Mouse (Mus musculus) thymus, postnatal 14 days (tissue): ENCODE data around the gene Spata13.
A peak's percentile ranks its signal among the peaks of the same experiment; 100 is the strongest.

Source experiments
- DNase-seq: peaks from one replicate; pipeline ENCODE4 v3.0.0; 2021

Gene Spata13

GRCm38 (mm10) chr14:60753801-60754126 is 120.0 kb downstream of the Spata13 start:
- no peak for DNase-seq

DNA sequence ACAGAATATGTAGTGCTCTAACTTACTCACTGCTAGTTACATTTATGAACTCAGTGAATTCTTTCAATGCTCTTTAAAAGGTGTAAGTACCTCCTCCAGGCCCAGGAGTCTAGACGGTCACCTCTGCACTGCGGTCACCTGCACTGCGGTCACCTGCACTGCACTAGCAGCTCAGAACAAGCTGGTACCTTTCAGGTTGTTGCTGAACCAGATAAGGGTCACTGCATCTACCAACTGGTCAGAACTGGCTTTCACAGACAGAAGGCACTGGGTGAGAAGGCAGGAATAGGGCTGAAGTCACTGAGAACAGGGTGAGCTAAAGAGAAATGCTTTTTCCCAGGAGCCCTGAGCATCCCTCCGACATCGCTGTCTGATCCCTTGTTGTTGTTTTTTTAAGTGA is 120.9 kb downstream of the Spata13 start:
- DNase-seq: no peak

DNA sequence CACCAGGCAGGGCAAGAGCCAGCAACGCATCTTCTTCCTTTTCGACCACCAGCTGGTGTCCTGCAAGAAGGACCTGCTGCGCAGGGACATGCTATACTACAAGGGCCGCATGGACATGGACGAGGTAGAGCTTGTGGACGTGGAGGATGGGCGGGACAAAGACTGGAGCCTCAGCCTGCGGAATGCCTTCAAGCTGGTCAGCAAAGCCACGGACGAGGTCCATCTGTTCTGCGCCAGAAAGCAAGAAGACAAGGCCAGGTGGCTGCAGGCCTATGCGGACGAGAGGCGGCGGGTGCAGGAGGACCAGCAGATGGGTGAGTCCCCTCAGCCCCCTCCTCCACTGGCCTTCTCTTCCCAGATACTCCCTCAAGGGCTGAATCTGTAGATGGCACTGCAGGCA is 122.5 kb downstream of the Spata13 start:
- no peak for DNase-seq

DNA sequence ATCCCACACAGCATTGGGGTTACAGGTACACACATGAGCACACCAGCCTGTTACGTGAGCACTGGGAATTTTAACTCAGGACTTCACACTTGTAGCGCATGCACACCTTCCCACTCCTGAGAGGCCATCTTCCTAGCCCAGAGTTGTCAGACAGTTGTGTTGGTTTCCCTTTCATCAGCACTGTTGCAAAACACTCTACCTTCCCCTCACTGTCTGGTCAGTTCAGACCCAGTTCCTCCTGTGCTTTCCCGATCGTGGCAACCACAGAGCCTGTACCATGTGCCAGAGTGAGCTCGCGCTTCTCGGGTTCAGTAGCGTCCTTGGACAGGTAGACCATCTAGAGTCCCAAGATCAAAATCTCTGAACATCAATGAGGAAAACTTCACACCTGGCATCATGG is 123.5 kb downstream of the Spata13 start:
- DNase-seq: no peak

- DNase-seq: no peak
Measured at GRCm38 (mm10) chr14:60757722-60758121, 123.9 kb downstream of the Spata13 start.

DNA sequence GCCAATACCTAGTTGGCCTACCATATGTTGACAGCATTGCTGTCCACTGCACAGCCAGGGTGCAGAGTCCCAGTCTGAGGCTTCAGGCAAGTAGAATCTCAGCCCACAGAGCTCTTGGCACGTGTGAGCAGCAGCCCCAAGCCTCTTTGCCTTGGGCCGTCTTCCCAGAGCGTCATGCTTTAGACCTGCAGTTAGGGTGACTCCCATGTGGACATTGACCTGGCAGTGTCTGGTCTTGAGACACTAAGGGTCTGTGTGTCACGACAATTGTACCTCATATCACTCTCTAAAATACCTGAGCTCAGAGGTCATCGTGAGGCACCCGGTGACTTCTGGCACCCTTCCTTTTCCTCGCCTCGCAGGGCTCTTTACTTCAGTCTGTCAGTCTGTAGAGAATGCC is 125.3 kb downstream of the Spata13 start:
- DNase-seq: no peak

GRCm38 (mm10) chr14:60761801-60762200 is 128.0 kb downstream of the Spata13 start:
- no peak for DNase-seq

- DNase-seq: no peak
Measured at GRCm38 (mm10) chr14:60762754-60763153, 129.0 kb downstream of the Spata13 start.

GRCm38 (mm10) chr14:60763746-60764145 is 129.9 kb downstream of the Spata13 start:
- no peak for DNase-seq

DNA sequence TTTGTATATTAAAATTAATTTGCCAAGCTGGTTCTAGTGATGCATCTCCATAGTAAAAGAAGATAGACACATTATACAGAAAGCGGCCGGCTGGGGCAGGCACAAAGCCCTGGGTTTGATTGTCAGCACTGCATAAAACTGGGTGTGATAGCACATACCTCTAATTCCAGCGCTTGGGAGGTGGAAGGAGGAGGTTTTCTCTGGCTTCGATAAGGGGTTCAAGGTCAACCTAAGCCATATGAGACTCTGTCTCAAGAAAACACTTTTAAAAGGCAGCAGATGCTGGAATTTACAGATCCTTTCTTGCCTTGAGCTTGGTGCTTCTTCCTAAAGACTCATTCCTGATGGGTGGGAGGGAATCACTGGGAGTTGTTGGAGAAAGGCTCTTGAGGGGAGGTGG is 130.7 kb downstream of the Spata13 start:
- no peak for DNase-seq

DNA sequence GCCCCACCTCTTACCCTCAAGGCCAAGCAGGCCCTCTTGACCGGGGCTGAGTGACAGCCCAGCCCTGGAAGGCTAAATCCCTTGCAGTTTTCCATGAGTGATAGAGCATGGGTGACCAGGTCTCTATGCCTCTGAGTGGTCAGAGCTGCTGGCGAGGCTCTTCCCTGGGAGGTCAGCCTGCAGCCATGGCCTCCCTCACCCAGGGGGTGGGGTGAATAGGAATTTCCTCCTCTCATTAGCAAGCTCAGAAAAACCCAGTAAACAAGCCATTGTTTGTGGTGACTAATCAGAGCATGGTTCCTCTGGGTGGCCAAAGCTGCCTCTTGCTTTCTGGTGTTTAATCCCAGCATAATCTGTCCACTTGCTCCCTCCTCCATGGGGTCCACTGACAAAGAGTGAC is 131.2 kb downstream of the Spata13 start:
- DNase-seq: no peak

- DNase-seq: no peak
Measured at GRCm38 (mm10) chr14:60767884-60768283, 134.1 kb downstream of the Spata13 start, which contains the start of gene C1qtnf9. TSS of gene C1qtnf9 (plus strand) at chr14:60768134.

GRCm38 (mm10) chr14:60769340-60769739 is 135.5 kb downstream of the Spata13 start:
- DNase-seq: no peak

- DNase-seq: no peak
Measured at GRCm38 (mm10) chr14:60770594-60770993, 136.8 kb downstream of the Spata13 start.

DNA sequence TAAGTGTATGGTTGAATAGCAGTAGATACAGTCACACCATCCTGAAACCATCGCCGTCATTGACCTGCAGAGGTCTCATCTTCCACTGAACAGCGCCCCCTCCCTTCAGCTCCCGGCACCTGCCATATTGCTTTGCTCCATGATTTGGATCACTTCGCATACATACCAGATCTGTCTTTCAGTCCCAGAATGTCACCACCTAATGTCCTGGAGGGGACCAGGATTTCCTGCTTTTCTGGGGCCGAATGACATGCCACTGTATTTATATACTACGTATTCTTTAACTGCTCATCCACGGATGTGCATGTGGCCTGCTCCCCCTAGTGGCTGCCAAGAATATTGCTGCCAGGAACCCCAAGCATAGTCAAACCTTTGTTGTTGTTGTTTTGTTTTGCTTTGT is 137.3 kb downstream of the Spata13 start:
- peak; percentile 81 for DNase-seq

DNA sequence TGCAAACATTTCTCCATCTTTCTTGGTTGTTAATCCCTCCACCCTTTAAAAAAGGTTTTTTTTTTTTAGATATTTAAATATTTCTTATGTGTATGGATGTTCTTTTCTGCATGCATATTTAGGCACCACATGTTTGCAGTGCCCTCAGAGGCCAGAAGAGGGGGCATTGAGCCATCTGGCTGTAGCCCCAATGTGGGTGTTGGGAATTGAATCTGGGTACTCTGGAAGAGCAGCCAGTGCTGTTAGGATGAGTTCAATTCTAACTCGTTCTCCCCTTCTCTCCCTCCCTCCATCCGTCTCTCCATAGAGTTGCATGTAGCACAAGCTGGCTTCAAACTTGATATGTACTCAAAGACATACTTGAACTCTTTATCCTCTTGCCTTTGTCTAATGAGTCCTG is 139.7 kb downstream of the Spata13 start:
- no peak for DNase-seq

DNA sequence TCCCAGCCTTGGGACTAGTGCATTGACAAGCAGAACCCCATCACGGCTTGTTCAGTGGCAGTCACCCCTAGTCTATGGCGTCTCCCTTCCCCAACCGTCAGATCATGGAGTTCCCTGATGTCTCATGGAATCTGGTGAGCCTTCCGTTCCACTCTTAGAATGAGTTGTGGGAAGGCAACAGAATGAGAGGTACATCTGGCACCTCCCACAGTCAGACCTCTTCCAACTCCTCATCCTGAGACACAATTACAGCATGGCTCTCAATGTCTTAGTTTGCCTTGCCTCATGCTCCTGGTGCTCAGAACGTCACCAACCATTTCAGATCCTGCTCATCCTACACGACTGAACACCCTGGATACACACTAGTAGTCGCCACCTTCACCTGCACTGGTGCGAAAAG is 142.7 kb downstream of the Spata13 start:
- DNase-seq: no peak

- peak; percentile 66 for DNase-seq
Measured at GRCm38 (mm10) chr14:60777485-60777919, 143.7 kb downstream of the Spata13 start.

DNA sequence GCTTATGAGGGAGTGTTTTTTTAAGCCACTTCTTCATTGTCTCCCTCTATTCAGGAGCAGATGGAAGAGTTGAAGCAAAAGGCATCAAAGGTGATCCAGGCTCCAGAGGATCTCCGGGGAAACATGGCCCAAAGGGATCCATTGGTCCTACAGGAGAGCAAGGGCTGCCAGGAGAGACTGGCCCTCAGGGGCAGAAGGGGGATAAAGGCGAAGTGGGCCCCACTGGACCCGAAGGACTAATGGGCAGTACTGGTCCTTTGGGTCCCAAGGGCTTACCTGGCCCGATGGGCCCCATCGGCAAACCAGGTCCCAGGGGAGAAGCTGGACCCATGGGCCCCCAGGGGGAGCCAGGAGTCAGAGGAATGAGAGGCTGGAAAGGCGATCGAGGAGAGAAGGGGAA is 145.4 kb downstream of the Spata13 start:
- DNase-seq: no peak

- DNase-seq: no peak
Measured at GRCm38 (mm10) chr14:60782121-60782656, 148.4 kb downstream of the Spata13 start.

- no peak for DNase-seq
Measured at GRCm38 (mm10) chr14:60783196-60783595, 149.4 kb downstream of the Spata13 start.

- peak; percentile 88 for DNase-seq
Measured at GRCm38 (mm10) chr14:60784427-60785315, 150.9 kb downstream of the Spata13 start, which contains the start of gene Mipep. TSS of gene Mipep (plus strand) at chr14:60784573.

- peak; percentile 75 for DNase-seq
Measured at GRCm38 (mm10) chr14:60790103-60790502, 156.3 kb downstream of the Spata13 start.

GRCm38 (mm10) chr14:60796600-60797322 is 163.0 kb downstream of the Spata13 start:
- DNase-seq: no peak
